Mouse (Mus musculus) lung, adult 2 months (tissue): ENCODE measurements at regions not wholly inside any gene's neighbourhood (a gene's known extent, or its start where the extent isn't known, plus 50 kb on each side); places are given as distances from the start of the nearest gene placed in this dataset.
A peak's percentile ranks its signal among the peaks of the same experiment; 100 is the strongest.

Experiments used
- DNase-seq: peaks from one replicate; pipeline ENCODE4 v3.0.0; 2022
- H3K4me1 ChIP-seq: fragments of 200-500 bp; 2 replicates; pipeline ENCODE4 v1.6.1; 2011; ENCODE audit warnings: low read length; ENCODE audit not compliant: control insufficient read depth, insufficient read depth
- H3K4me3 ChIP-seq: fragments of 200-500 bp; replicated peaks from 2 replicates; pipeline ENCODE3; 2011; ENCODE audit warnings: low read depth, mild to moderate bottlenecking, control low read depth, low read length; ENCODE audit errors: extremely low read depth
- CTCF ChIP-seq: fragments of 200-500 bp; IDR thresholded peaks from 2 replicates; pipeline ENCODE4 v1.5.1; 2011; ENCODE audit warnings: mild to moderate bottlenecking, low read length, control low read depth; ENCODE audit not compliant: insufficient read depth
- POLR2A ChIP-seq: fragments of 200-500 bp; IDR thresholded peaks from 2 replicates; pipeline ENCODE4 v1.6.1; 2011; ENCODE audit warnings: low read depth, mild to moderate bottlenecking, control low read depth, low read length, borderline replicate concordance; ENCODE audit errors: extremely low read depth
- WGBS: fragments of 180-500 bp; shearing (Covaris S2); methylation state at CpG from one replicate; pipeline ENCODE4 v1.1.7; 2018; 5-methylcytosine and 5-hydroxymethylcytosine counted together

DNA sequence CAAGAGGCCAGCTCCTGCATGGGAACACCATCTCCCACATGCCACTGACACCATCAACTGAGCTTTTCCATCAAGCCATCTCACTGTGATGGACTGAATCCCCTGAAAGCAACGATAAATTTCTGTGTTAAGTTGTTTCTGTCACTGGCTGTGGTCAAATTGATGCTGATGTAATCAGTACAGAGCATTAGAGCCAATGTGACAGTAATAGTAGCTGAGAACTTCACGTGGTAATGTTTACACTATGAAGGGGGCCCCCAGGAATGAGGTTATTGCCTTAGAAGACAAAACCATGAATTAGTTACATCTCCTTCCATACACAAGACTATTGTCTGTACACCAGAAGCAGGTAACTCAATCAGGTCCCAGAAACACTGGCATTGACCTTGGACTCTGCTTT, 264.5 kb downstream of the Trib2 start:
- WGBS, result 41% methylated on average over 2 of the region's 2 CpGs
- no peak for TF ChIP-seq CTCF
- TF ChIP-seq POLR2A, result no peak
- no peak overlapping the region for H3K4me3 ChIP-seq
- peaks cover 4% of the 10 kb centered on the region for H3K4me1 ChIP-seq
- no peak for DNase-seq

GRCm38 (mm10) chr12:15551281-15551900, 265.3 kb downstream of the Trib2 start:
- no peak for TF ChIP-seq CTCF
- TF ChIP-seq POLR2A, result no peak
- WGBS, result 70% methylated on average over 4 of the region's 4 CpGs
- Histone ChIP-seq H3K4me3 (no peak overlapping the region), H3K4me1 (peaks cover 4% of the 10 kb centered on the region)
- DNase-seq, result no peak

- 0 out of 2 replicates have a peak, but pooled peaks cover 2% of the 10 kb centered on the region for H3K4me1 ChIP-seq
- DNase-seq, result no peak
- WGBS, result 13% methylated on average over 1 of the region's 1 CpGs
- TF ChIP-seq CTCF (no peak), POLR2A (no peak)
- H3K4me3 ChIP-seq, result no peak overlapping the region
These were observed 272.4 kb downstream of the Trib2 start for GRCm38 (mm10) chr12:15544351-15544750.

GRCm38 (mm10) chr12:15542486-15542885, 274.2 kb downstream of the Trib2 start:
- Histone ChIP-seq H3K4me1 (0 out of 2 replicates have a peak, but pooled peaks cover 2% of the 10 kb centered on the region), H3K4me3 (no peak overlapping the region)
- DNase-seq, result no peak
- TF ChIP-seq POLR2A (no peak), CTCF (no peak)
- WGBS, result 62% methylated on average over 2 of the region's 2 CpGs

DNA sequence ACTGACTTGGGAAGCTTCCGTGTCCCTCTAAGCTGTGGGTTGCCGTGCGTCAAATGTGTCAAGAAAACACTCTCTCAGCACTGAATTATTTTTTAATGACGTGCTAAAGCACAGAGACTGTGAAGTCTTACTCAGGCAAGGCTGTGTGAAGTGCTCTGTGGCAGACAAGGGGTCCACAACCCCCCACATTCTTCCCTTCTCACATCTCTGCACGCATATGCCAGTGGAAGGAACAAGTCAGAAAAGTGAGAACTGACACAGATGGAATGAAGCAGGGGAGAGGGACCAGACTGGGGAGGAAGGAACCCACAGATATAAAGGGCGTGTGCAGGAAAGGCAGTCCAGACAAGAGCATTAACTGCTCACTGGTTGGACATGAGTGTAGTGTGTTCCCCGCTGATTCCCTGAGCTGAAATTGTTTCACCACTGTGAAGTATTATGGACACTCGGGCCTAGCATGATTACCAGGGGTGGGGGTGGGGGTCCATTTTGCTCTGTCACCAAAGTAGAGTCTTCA, 279.8 kb downstream of the Trib2 start:
- DNase-seq, result no peak
- no peak for TF ChIP-seq POLR2A
- no peak for TF ChIP-seq CTCF
- Histone ChIP-seq H3K4me1 (no peaks in the 10 kb centered on the region), H3K4me3 (no peak overlapping the region)
- WGBS, result 66% methylated on average over 8 of the region's 8 CpGs

GRCm38 (mm10) chr12:15536247-15536646, 280.5 kb downstream of the Trib2 start:
- Histone ChIP-seq H3K4me1 (no peaks in the 10 kb centered on the region), H3K4me3 (no peak overlapping the region)
- DNase-seq, result no peak
- TF ChIP-seq CTCF (no peak), POLR2A (no peak)
- WGBS, result 90% methylated on average over 5 of the region's 5 CpGs

DNA sequence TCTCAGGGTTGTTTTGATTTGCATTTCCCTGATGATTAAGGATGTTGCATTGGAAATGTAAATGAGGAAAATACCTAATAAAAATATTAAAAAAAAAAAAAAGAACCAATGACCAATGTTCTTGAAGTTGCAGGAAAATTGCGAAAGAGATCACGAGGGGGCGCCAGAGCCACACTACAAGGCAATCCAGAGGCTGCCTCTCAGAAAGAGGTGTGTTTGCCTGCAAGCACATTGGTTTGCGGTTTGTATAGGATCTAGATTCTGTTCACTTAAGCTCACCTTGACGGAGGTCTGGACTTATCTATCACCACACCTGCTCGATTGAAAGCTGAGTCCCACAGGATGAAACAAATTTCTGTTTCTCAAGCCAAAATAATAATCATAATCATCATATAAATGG, 280.9 kb downstream of the Trib2 start:
- peak; percentile 78 for DNase-seq
- TF ChIP-seq CTCF (peak; percentile 86), POLR2A (no peak)
- Histone ChIP-seq H3K4me1 (no peaks in the 10 kb centered on the region), H3K4me3 (no peak overlapping the region)
- 4% methylated on average over 6 of the region's 6 CpGs for WGBS

GRCm38 (mm10) chr12:15520783-15521407, 295.8 kb downstream of the Trib2 start:
- Histone ChIP-seq H3K4me1 (no peaks in the 10 kb centered on the region), H3K4me3 (no peak overlapping the region)
- no peak for DNase-seq
- WGBS, result 53% methylated on average over 4 of the region's 4 CpGs
- TF ChIP-seq POLR2A (no peak), CTCF (no peak)

DNA sequence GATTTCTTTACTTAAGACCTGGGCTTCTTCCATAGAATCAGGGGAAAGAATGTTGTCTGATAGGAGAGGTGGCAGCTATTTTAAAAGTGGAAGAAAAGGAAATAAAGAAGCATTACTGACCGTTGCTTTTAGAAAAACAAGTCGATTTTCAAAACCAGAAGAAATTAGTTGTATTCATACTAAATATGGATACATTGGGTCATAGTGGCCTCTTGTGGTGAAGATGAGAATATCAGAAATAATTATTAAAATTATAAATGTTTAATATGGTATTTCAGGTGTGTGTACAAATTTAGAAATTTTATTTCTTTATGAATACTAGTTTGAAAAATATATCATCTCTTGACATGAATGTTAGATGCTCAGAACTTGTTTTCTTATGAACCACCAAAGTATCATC, 304.7 kb downstream of the Trib2 start:
- no peak overlapping the region for H3K4me3 ChIP-seq
- H3K4me1 ChIP-seq, result no peaks in the 10 kb centered on the region
- DNase-seq, result no peak
- no peak for TF ChIP-seq POLR2A
- TF ChIP-seq CTCF, result no peak
- 28% methylated on average over 2 of the region's 2 CpGs for WGBS

- Histone ChIP-seq H3K4me3 (no peak overlapping the region), H3K4me1 (no peaks in the 10 kb centered on the region)
- 26% methylated on average over 7 of the region's 7 CpGs for WGBS
- TF ChIP-seq CTCF, result no peak
- TF ChIP-seq POLR2A, result no peak
- no peak for DNase-seq
These were observed 309.1 kb downstream of the Trib2 start for GRCm38 (mm10) chr12:15507576-15507975.
